Mouse (Mus musculus) stomach, embryonic 16.5 days (tissue): ENCODE measurements around the gene Kif1bp. TPM values are rescaled to one million over a fixed set of nuclear protein-coding genes. Genes with fewer than 3 reads are reported as not detected.
"Not testable (repeated sequence)": the region's sequence is repeated elsewhere in the genome, so short reads cannot be mapped to it uniquely, and the experiment has no call there.

ENCODE experiments used
- ATAC-seq: fragments of 200-750 bp; cut with Nextera tagmentation; 2 replicates; pipeline ENCODE4 v1.8.0; 2017; ENCODE audit warnings: moderate number of reproducible peaks, moderate TSS enrichment; ENCODE audit not compliant: insufficient read depth, low FRiP score
- H3K27ac ChIP-seq: fragments of 300-500 bp; sonication (generic); 2 replicates; pipeline ENCODE4 v1.5.1; 2014; ENCODE audit warnings: low read length
- H3K27me3 ChIP-seq: fragments of 300-500 bp; sonication (generic); 2 replicates; pipeline ENCODE4 v1.6.1; 2014; ENCODE audit warnings: low read length, control low read depth, mixed read lengths; ENCODE audit not compliant: control insufficient read depth, insufficient read depth
- H3K36me3 ChIP-seq: fragments of 300-500 bp; sonication (generic); 2 replicates; pipeline ENCODE4 v1.6.1; 2014; ENCODE audit warnings: low read length; ENCODE audit not compliant: control insufficient read depth, insufficient read depth
- H3K4me1 ChIP-seq: fragments of 300-500 bp; sonication (generic); 2 replicates; pipeline ENCODE4 v1.6.1; 2014; ENCODE audit warnings: low read length, control low read depth, mixed read lengths; ENCODE audit not compliant: control insufficient read depth, insufficient read depth
- H3K4me2 ChIP-seq: fragments of 300-500 bp; sonication (generic); 2 replicates; pipeline ENCODE4 v1.6.1; 2014; ENCODE audit warnings: low read depth, low read length, mixed read lengths
- H3K4me3 ChIP-seq: fragments of 300-500 bp; sonication (generic); replicated peaks from 2 replicates; pipeline ENCODE4 v1.5.1; 2014; ENCODE audit warnings: mild to moderate bottlenecking, low read length
- H3K9ac ChIP-seq: fragments of 300-500 bp; sonication (generic); 2 replicates; pipeline ENCODE4 v1.6.1; 2014; ENCODE audit warnings: low read length
- H3K9me3 ChIP-seq: fragments of 300-500 bp; sonication (generic); replicated peaks from 2 replicates; pipeline ENCODE4 v1.6.1; 2016; ENCODE audit warnings: low read length, control low read depth; ENCODE audit not compliant: control insufficient read depth
- WGBS: fragments of 180-500 bp; shearing (Covaris S2); extraction: QIAGEN DNeasy Blood & Tissue Kit; methylation state at CpG from one replicate; pipeline ENCODE4 v1.1.7; 2014; 5-methylcytosine and 5-hydroxymethylcytosine counted together
- polyA plus RNA-seq: library from polyadenylated mRNA; unstranded; fragments of >200 nt; fragmentation: Nextera tagmentation; extraction: Ambion mirVana; gene quantifications from 2 replicates; pipeline ENCODE4 v1.2.1, GENCODE M21; 2015

Gene Kif1bp
- polyA plus RNA-seq, 1 experiment from 2014 or later = 24.7 TPM

DNA sequence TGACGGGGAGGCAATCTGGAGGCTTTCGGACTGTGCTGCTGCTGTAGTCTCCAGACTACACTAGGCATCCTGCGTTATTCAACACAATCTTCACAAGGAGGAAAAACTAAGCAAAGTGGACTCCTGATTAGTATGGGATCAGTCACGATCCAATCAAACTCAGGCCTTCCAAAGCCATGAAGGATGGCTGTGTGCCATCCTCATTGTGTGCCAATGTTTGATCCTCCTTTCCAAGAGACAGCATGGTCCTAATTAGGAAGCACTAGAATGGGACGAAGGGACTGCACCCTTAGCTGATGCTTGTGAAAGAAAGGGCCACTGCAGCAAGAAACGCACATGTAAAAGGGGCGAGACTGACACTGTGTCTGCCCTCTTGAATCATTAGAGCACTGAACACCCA lies 14.2 kb upstream of the Kif1bp start:
- peaks cover 13% of the 10 kb centered on the region; the same call in 1 of the 2 replicates for H3K36me3 ChIP-seq
- H3K4me2 ChIP-seq = no peak overlapping the region
- no peak overlapping the region for H3K4me3 ChIP-seq
- no peak for ATAC-seq
- no peaks in the 10 kb centered on the region for H3K4me1 ChIP-seq
- H3K27ac ChIP-seq = no peak overlapping the region
- H3K9me3 ChIP-seq = no peaks in the 10 kb centered on the region
- H3K9ac ChIP-seq = no peak overlapping the region
- 90% methylated on average over 7 of the region's 7 CpGs for WGBS
- H3K27me3 ChIP-seq = no peaks in the 10 kb centered on the region

DNA sequence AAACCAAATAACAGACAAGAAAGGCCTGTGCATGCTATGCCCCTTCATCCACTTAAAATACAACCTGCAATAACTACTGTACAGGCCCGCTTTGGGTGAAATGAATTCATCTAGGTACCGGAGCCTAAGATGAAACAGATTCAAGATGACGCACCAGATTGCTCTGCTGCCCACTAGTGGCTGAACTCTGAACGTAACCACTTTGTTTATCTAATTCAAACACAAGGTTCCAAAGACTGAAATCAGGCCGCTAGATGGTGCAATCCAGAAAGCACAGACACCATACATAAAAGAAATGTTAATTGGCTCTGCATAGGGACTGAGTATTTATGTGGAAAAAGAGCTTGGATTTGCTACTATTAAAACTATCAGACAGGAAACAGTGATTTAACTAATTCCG lies 11.9 kb upstream of the Kif1bp start:
- H3K4me2 ChIP-seq = no peak overlapping the region
- 35% methylated on average over 6 of the region's 6 CpGs for WGBS
- peaks cover 13% of the 10 kb centered on the region; the same call in 1 of the 2 replicates for H3K36me3 ChIP-seq
- H3K4me1 ChIP-seq = no peaks in the 10 kb centered on the region
- H3K27me3 ChIP-seq = no peaks in the 10 kb centered on the region
- H3K9ac ChIP-seq = no peak overlapping the region
- H3K9me3 ChIP-seq = no peaks in the 10 kb centered on the region
- peak; percentile 58; the same call in 1 of the 2 replicates for ATAC-seq
- H3K4me3 ChIP-seq = no peak overlapping the region
- H3K27ac ChIP-seq = no peak overlapping the region

- Histone ChIP-seq H3K9ac (no peak overlapping the region), H3K4me2 (no peak overlapping the region), H3K27me3 (no peaks in the 10 kb centered on the region), H3K36me3 (peaks cover 25% of the 10 kb centered on the region; the same call in 1 of the 2 replicates), H3K9me3 (no peaks in the 10 kb centered on the region), H3K4me1 (no peaks in the 10 kb centered on the region), H3K4me3 (no peak overlapping the region), H3K27ac (no peak overlapping the region)
- ATAC-seq = no peak
- whole genome bisulfite sequencing = 75% methylated on average over 4 of the region's 4 CpGs
These were observed 10.4 kb upstream of the Kif1bp start for GRCm38 (mm10) chr10:62588616-62589015.

DNA sequence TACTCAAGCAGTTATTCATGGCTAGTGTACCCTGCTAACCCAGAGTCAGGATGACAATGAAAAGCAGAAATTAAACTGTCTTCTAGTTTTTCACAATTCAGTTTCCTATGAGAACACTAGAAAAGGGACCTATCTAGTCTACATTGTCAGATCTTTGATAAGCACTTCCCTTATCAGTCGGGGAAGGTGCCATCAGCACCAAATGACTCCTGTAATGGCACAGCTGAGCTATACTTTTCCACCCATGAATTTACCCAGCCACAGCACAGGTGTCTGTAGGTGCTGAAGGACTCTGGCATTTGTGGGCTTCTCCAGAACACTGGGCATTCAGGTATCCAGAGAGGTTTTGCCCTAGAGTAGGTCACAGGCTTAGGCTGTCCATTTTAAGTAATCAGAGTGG lies 5.0 kb upstream of the Kif1bp start:
- 92% methylated on average over 1 of the region's 1 CpGs for WGBS
- H3K9me3 ChIP-seq = no peaks in the 10 kb centered on the region
- H3K4me3 ChIP-seq = no peak overlapping the region
- H3K9ac ChIP-seq = no peak overlapping the region
- H3K36me3 ChIP-seq = peaks cover 25% of the 10 kb centered on the region
- H3K27me3 ChIP-seq = no peaks in the 10 kb centered on the region
- ATAC-seq = no peak
- no peaks in the 10 kb centered on the region for H3K4me1 ChIP-seq
- no peak overlapping the region for H3K4me2 ChIP-seq
- H3K27ac ChIP-seq = no peak overlapping the region

DNA sequence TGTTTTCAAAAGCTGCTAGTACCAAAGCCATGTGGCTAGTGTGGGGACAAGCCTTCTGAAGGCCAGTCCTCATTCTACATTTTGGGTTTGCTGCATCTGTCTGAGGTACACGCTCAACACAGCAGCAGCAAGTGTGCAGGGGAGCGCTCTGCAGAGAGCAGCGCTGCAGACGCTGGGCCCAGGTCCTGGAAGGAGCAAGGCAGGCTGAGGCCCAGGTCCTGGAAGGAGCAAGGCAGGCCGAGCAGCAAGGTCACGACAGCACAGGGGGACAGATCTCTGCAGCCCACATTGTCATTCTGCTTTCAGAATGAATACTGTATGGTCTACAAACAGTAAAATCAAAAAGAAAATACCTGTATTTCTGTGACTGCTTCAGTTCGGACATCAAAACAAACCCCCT lies 4.4 kb upstream of the Kif1bp start:
- WGBS = 84% methylated on average over 7 of the region's 7 CpGs
- Histone ChIP-seq H3K27ac (no peak overlapping the region), H3K9ac (no peak overlapping the region), H3K4me2 (no peak overlapping the region), H3K4me1 (no peaks in the 10 kb centered on the region), H3K36me3 (peaks cover 21% of the 10 kb centered on the region), H3K9me3 (no peaks in the 10 kb centered on the region), H3K4me3 (no peak overlapping the region), H3K27me3 (no peaks in the 10 kb centered on the region)
- no peak for ATAC-seq

DNA sequence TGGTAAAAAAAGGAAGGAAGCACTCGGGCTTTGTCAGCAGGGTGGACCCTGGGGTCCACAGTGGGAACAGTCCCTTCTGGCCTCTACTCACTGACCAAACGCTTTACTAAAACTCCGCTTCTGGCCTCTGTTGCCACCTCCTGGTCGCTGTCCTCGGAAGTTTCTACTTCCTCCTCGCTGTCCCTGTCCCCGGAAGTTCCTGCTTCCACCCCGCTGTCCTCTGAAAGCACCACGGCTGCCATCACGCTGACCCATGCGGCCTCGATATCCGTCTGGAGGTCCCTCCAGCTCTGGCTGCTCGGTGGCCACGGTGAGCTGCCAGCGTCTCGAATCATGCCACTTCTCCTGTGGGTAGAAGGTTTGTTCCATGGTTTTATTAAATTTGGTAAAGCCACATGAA lies 4.0 kb upstream of the Kif1bp start:
- no peak overlapping the region for H3K9ac ChIP-seq
- no peaks in the 10 kb centered on the region for H3K27me3 ChIP-seq
- H3K4me3 ChIP-seq = no peak overlapping the region
- peaks cover 19% of the 10 kb centered on the region for H3K36me3 ChIP-seq
- no peaks in the 10 kb centered on the region for H3K9me3 ChIP-seq
- no peak for ATAC-seq
- peaks cover 4% of the 10 kb centered on the region for H3K4me1 ChIP-seq
- no peak overlapping the region for H3K4me2 ChIP-seq
- H3K27ac ChIP-seq = no peak overlapping the region
- WGBS = 90% methylated on average over 17 of the region's 17 CpGs

DNA sequence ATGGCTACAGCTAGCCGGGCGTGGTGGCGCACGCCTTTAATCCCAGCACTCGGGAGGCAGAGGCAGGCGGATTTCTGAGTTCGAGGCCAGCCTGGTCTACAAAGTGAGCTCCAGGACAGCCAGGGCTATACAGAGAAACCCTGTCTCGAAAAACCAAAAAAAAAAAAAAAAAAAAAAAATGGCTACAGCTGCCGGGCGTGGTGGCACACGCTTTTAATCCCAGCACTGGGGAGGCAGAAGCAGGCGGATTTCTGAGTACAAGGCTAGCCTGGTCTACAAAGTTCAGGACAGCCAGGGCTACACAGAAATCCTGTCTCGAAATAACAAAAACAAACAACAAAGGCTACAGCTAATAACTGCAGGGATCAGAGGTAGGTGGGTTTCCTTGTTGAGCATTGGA lies 872 bp upstream of the Kif1bp start:
- ATAC-seq, H3K4me3 ChIP-seq: not testable (repeated sequence)
- WGBS = 87% methylated on average over 12 of the region's 13 CpGs

GRCm38 (mm10) chr10:62577673-62578337 lies 452 bp downstream of the Kif1bp start:
- Histone ChIP-seq H3K9ac (peak overlapping the region; percentile 89), H3K4me1 (peaks cover 8% of the 10 kb centered on the region), H3K27me3 (no peaks in the 10 kb centered on the region), H3K36me3 (peaks cover 8% of the 10 kb centered on the region; the same call in 1 of the 2 replicates), H3K9me3 (no peaks in the 10 kb centered on the region), H3K27ac (0 out of 2 replicates have a peak overlapping the region, but pooled peaks have one; percentile 68), H3K4me3 (peak overlapping the region; percentile 88), H3K4me2 (peak overlapping the region; percentile 94)
- peak; percentile 79 for ATAC-seq
- under 1% methylated on average over 54 of the region's 54 CpGs for WGBS

More for the DNA sequence above, 872 bp upstream of the Kif1bp start:
- H3K36me3 ChIP-seq = peaks cover 12% of the 10 kb centered on the region
- H3K4me2 ChIP-seq, H3K9me3 ChIP-seq, H3K4me1 ChIP-seq, H3K9ac ChIP-seq, H3K27me3 ChIP-seq, H3K27ac ChIP-seq: not testable (repeated sequence)

DNA sequence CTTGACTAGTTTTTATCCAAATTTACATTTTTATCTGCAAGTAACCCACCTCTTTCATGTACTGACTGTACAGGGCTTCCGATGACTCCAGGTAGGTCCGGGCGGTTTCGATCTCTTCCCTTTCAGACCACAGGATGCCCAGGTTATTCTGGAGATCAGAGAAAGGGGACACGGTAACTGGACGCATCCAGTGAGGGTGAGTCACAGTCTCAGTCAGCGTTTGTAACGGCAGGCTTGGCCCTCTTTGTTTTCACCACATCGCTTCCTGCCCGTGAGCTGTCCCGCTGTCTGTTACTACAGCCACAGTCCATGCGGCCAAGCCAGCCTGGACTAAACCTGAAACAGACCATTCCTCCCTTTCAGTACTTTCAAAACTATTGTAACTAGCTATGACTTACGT lies 3.3 kb downstream of the Kif1bp start:
- H3K4me3 ChIP-seq = no peak overlapping the region
- H3K36me3 ChIP-seq = peaks cover 5% of the 10 kb centered on the region; the same call in 1 of the 2 replicates
- no peak overlapping the region for H3K27ac ChIP-seq
- no peak overlapping the region for H3K9ac ChIP-seq
- 90% methylated on average over 13 of the region's 13 CpGs for WGBS
- H3K9me3 ChIP-seq = no peaks in the 10 kb centered on the region
- H3K4me2 ChIP-seq = no peak overlapping the region
- H3K27me3 ChIP-seq = no peaks in the 10 kb centered on the region
- ATAC-seq = no peak
- peaks cover 8% of the 10 kb centered on the region for H3K4me1 ChIP-seq
